Mouse (Mus musculus): ENCODE data around the gene Bpifb5.
"Not testable (repeated sequence)": the region's sequence is repeated elsewhere in the genome, so short reads cannot be mapped to it uniquely, and the experiment has no call there.

Bpifb5 gene

DNA sequence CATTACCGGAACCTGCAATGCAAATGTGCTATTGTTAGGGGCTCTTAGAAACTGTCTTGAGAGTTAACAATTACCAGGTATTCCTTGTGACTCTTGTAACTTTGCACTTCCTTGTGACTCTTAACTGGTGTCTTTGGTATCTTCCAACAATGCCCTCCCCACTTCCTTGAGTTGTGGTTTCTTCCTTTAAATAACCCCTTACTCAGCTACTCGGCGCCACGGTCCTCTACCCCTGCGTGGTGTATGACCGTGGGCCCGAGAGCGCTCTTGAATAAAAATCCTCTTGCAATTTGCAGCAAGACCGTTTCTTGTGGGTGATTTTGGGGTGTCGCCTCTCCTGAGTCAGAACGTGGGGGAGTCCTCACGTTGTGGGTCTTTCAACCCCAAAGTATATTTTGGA is 19.2 kb downstream of the Bpifb5 start:
- DNase-seq: not testable (repeated sequence)

DNA sequence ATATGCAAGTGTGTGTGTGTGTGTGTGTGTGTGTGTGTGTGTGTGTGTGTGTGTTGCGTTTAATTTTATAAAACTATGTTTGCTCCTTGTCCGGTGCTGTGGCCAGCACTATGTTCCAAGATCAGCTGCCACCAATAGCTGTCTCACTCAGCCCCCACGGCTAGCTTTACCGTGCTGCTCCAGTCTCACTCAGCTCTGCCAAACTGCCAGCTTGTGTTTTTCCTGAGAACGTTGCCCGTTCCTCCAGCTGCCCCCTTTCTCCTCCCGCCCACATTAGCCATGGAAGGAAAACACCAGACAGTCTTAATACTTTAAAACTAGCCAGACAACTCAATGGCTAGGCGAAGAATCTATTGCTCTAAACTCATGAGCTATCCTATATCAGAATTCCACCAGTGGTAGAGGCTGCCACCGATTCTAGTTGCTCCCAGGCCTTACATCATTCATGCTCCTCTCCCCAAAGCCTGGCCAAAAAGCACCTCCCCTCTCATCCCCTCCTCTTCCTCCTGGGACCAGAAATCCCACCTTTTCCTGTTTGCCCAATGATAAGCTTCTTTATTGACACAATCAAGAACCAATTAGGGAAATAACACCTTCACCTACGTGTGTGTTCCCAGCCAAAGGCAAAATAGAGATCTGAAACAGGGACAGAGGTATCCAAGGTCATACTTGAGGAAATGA is 20.0 kb downstream of the Bpifb5 start:
- no peak for DNase-seq

- DNase-seq: no peak
Observed at GRCm38 (mm10) chr2:154245322-154245721, 21.8 kb downstream of the Bpifb5 start.

DNA sequence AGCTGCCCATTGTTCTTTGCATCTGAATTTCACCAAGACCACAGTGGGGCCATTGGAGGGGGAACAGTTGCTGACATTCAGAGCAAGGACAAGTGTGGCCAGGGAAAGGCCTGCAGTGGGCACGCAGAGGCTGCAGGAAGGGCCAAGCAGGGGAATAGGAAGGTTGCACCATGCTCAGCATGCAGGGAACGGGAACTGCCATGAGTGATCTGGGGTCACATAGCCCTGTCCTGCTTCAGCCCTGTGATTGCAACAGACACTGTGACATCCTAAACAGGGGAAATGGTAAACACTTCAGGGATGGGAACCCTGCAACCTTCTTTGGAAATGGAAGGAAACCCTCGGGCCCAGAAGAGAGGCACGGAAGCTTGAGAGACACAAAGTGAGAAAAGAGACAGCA is 31.7 kb downstream of the Bpifb5 start:
- DNase-seq: not testable (repeated sequence)

GRCm38 (mm10) chr2:154255770-154256169 is 32.2 kb downstream of the Bpifb5 start:
- no peak for DNase-seq

GRCm38 (mm10) chr2:154257554-154257953 is 34.0 kb downstream of the Bpifb5 start, which contains the start of gene Bpifb9a:
Gene Bpifb9a, plus strand, starts transcription at chr2:154257854.
- not testable (repeated sequence) for DNase-seq

DNA sequence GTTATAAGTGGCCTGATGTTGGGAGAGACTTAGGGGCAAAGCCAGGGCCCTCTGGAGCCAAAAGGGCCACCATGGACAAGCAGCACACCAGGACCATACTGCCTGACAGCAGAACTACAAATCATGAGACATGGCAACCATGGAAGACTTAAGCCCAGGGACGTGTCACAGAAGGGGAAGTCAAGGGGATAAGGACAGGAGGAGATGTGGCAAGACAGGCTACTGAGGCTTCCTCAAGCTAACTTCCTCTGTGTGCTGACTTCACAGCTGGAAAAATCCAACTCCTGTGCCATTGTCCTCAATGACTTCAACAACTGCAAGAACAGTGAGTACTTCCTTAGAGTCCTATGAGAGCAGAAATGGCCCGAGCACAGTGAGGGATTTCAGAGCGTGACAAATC is 40.9 kb downstream of the Bpifb5 start:
- DNase-seq: not testable (repeated sequence)
